Mouse (Mus musculus) large intestine, adult 2 months (tissue): ENCODE results near the gene Gabarapl2. TPM values are rescaled to one million over a fixed set of nuclear protein-coding genes. Genes with fewer than 3 reads are reported as not detected.
A peak's percentile ranks its signal among the peaks of the same experiment; 100 is the strongest.
"Not testable (repeated sequence)": the region's sequence is repeated elsewhere in the genome, so short reads cannot be mapped to it uniquely, and the experiment has no call there.

Experiments
- DNase-seq: peaks from one replicate; pipeline ENCODE4 v3.0.0-alpha.2; 2012; ENCODE audit warnings: low read depth, low spot score
- WGBS: fragments of 180-500 bp; shearing (Covaris S2); methylation state at CpG from one replicate; pipeline ENCODE4 v1.1.7; 2018; 5-methylcytosine and 5-hydroxymethylcytosine counted together
- polyA plus RNA-seq: library from polyadenylated mRNA; depleted of rRNA; stranded (reverse); fragments of >200 nt; gene quantifications from 2 replicates; pipeline ENCODE4 v1.2.3, GENCODE M21; 2012

Gene Gabarapl2
- polyA plus RNA-seq, 1 experiment, result 49.7 TPM

DNA sequence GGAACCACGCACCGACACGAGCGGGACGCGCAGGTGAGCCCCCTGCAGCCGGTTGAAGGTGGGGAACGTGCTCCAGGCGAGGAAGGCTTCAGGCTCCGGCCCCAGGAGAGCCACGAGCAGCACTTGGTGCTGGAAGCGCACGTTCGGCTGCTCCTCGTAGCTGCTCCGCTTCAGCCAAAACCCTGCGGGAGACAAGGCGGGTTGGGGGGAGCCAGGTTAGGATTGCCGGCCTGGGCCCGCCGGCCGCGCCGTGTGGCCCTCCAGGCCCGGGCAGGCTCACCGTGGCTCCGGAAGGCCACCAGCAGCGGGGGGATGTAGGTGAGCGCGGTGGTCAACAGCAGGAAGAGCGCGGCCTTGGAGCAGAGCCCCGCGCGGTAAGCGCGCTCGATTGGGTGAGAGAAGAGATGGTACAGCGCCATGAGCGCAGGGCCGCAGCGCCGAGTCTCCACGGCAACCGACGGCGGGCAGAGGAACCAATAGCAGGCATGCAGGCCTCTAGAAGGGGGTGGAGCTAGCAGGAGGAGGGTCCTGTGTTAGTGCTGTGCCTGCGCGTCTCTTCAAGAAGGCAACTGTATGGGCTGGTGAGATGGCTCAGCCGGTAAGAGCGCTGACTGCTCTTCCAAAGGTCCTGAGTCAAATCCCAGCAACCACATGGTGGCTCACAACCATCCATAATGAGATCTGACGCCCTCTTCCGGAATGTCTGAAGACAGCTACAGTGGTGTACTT lies 7.0 kb upstream of the Gabarapl2 start, which contains the start of gene Tmem231:
Tmem231 (minus strand) TSS at position 534 of the 729 bp plus-strand sequence.
- 1% methylated on average over 53 of the region's 53 CpGs for whole genome bisulfite sequencing
- DNase-seq, result no peak

DNA sequence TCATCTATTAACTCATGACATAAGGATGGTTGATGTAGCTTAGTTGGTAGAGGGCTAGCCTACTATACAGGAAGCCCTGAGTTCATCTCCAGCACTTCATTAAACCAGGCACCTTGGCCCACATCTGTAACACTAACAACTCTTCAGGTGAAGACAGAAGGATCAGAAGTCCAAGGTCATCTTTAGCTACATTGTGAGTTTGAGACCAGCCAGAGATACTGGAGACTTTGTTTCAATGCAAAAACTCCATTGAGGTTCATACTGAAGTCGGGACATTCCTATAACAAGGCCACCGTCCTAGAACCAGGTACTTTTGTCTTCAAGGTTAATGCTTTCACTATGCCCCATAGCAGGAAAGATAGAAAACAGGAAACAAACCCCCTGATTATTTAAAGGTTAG lies 6.3 kb upstream of the Gabarapl2 start:
- no peak for DNase-seq
- WGBS, result 83% methylated on average over 2 of the region's 2 CpGs

- DNase-seq, result no peak
- WGBS, result 65% methylated on average over 3 of the region's 3 CpGs
Observed at GRCm38 (mm10) chr8:111937184-111937583, 3.3 kb upstream of the Gabarapl2 start.

GRCm38 (mm10) chr8:111938076-111938985 lies 2.2 kb upstream of the Gabarapl2 start:
- WGBS, result 85% methylated on average over 9 of the region's 9 CpGs
- DNase-seq, result not testable (repeated sequence)

- DNase-seq, result peak; percentile 84
- 5% methylated on average over 10 of the region's 10 CpGs for WGBS
Observed at GRCm38 (mm10) chr8:111939516-111940142, 874 bp upstream of the Gabarapl2 start.

DNA sequence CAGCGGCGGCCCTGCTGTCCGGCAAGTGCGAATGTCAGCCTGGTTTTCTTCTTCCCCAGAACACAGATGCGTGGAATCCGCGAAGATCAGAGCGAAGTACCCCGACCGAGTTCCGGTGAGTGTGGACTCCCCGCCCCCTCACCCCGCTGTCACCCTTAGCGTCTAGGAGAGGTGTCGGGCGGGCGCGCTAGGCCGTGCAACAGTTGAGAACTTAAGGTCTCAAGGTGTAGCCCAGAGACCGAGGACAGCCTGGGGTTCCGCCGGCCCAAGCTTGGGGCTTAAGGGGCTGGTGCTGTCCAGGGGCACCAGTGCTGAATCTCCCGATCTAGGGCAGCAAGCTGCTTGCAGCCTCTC lies 575 bp downstream of the Gabarapl2 start:
- no peak for DNase-seq
- under 1% methylated on average over 23 of the region's 23 CpGs for WGBS

GRCm38 (mm10) chr8:111943544-111943943 lies 3.0 kb downstream of the Gabarapl2 start:
- WGBS, result 73% methylated on average over 2 of the region's 2 CpGs
- DNase-seq, result no peak

GRCm38 (mm10) chr8:111947144-111947543 lies 6.6 kb downstream of the Gabarapl2 start:
- DNase-seq, result no peak
- 91% methylated on average over 2 of the region's 2 CpGs for WGBS

DNA sequence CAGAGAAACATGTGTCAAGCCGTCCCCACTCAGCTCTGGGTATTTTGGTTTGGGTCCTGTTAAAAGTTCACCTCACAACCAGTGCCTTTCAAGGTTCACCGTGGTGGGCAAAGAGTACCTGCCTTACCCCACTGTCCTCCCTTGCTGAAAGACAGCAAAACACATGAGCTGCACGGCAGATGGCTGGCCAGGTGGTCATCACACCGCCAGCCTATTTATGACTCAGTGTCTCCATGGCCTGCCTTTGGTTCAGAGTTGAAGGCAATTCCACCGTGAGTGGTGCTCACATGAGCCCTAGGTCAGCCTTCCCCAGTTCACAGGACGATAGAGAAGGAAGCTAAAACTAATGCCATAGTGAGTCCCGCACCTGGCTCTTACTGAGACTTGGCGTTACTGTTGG lies 7.5 kb downstream of the Gabarapl2 start:
- DNase-seq, result no peak
- WGBS, result 88% methylated on average over 8 of the region's 8 CpGs

DNA sequence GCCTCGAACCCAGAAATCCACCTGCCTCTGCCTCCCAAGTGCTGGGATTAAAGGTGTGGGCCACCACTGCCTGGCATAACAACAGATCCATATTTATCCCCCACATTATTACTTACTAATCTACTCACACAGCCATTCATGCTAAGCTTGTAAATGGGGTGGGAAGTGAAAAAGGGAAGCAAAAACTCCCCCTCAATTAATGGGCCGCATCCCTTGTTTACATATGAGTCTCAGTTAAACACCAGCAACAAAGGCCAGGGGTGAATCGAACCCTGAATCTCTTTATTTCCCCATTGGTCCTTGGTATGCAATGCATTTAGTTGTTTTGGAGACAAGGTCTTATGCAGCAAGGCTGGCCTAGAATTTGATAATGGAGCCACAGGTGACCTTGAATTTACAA lies 10.3 kb downstream of the Gabarapl2 start:
- WGBS, result 78% methylated on average over 3 of the region's 3 CpGs
- no peak for DNase-seq

GRCm38 (mm10) chr8:111951317-111951716 lies 10.8 kb downstream of the Gabarapl2 start:
- no peak for DNase-seq

DNA sequence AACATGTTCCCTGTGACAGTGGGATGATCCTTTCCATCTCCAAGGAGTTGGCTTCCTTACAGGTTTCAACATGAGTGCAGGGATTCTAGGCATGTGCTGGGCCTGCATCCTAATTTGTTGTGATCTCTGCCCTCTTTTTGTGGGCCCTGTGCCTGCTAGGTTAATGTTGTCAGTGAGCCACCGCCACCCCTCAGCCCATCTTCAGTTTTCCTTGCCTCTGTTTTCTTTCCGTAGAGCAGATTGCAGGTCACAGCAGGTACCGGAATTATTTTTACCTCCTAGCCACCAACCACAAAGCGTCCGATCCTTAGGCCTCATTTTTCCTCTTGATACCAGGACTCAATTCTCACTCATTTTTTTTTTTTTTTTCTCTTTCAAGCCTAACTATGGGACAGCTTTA lies 11.4 kb downstream of the Gabarapl2 start:
- no peak for DNase-seq
- 99% methylated on average over 5 of the region's 5 CpGs for WGBS

More at GRCm38 (mm10) chr8:111951317-111951716, 10.8 kb downstream of the Gabarapl2 start:
- WGBS, result 97% methylated on average over 7 of the region's 7 CpGs

DNA sequence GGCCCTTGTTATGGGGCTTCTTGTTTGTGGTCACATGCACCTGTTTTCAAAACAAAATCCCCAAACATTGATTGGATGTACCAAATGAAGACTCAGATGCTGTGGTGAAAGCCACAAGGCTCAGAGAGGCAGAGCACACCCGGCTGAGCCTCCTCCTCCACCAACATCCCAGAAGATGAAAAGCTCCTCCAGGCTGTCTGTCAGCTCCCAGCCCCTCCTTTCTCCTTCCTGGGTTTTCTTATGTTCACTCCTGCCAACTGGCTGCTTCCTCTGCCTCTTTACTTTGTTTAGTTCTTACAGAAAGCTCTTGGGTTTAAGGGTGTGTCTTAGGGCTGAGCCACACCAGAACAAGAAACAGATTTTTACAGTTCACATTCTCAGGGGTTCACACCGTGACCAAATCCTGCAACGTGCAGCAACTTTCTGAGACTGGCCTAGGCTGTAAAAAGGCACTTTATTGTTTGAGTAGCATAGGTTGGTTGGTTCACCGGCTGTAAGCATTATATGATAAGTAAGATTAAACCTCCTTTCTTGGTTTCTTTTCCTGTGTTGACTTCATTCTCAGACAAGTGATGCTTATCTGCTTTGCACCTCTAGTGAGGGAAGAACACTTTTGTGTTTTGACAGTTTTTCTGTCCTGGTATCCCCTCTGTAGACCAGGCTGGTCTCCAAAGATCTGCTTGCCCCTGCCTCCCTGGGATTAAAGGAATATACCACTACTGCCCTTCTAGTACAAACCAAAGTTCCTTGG lies 14.5 kb downstream of the Gabarapl2 start:
- 45% methylated on average over 4 of the region's 4 CpGs for WGBS
- no peak for DNase-seq

DNA sequence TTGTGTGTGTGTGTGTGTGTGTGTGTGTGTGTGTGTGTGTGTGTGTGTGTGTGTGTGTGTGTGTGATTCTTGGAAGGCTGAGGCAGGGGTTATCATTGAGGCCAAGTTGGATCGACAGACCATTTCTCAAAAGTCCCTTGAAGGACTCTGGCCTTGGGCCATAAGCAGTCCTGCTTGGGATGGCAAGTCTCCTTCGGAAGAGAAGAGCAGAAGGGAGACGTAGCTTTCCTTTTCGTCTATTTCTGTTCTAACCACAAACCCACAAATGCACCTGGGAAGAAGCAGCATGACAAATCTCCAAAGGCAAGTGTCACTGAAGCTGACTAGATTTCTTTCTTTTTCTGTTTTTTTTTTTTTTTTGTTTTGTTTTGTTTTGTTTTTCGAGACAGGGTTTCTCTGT lies 15.4 kb downstream of the Gabarapl2 start:
- WGBS, result 88% methylated on average over 5 of the region's 5 CpGs
- no peak for DNase-seq

DNA sequence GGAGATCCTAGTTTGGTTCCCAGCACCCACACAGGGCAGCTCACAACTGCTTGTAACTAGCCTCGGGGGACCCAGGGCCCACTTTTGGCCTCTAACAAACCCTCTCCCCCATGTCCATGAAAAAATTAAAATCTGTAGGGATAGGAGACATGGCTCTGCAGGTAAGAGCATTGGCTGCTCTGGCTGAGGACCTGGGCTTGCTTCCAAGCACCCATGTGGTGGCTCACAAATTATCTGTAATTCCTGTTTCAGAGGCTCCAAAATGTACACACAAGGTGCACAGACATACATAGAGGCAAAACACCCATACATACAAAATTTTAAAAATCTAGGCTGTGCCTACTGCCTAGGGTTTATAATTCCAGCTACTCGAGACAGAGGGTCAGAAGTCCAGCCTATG lies 16.7 kb downstream of the Gabarapl2 start:
- no peak for DNase-seq
- 94% methylated on average over 2 of the region's 2 CpGs for WGBS

GRCm38 (mm10) chr8:111960591-111961321 lies 20.3 kb downstream of the Gabarapl2 start:
- 78% methylated on average over 15 of the region's 15 CpGs for WGBS
- DNase-seq, result no peak

DNA sequence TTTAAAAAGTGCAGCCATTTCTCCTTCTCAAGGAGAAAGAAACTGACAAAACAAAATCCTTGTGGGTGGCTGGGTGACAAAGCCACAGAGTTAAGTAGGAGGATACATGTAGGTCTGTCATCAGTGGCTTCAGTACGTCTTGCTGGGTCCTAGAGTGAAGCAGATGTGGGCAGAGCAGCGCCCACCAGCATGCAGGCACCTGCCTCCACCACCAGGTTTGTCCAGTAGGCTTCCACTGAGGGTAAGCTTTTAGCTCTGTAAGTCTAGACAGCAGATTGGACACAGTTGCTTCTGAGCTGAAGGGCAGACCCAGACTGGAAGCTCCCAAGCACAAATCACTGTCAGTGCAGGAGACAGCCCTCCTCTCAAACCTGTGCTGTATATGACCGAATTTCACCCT lies 20.8 kb downstream of the Gabarapl2 start:
- DNase-seq, result no peak
- 84% methylated on average over 3 of the region's 3 CpGs for WGBS

DNA sequence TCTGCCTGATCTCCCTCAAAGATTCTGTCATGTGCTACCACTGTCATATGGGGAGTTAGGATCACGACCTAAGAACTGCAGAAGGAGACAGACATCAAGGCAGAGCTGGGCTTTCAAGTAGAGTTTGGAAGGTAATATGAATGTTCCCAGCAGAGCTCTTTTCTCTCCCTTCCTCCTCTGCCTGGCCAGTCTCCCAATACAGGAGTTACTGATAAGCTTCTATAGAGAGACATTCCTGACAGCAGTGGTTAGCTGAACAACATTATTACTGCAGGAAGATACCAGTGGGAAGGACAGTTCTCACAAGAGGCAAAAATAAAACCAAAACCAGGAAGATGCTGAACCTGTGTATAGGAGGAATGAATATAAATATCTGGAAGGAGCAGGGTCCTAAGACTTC lies 22.1 kb downstream of the Gabarapl2 start:
- 63% methylated on average over 1 of the region's 1 CpGs for whole genome bisulfite sequencing

DNA sequence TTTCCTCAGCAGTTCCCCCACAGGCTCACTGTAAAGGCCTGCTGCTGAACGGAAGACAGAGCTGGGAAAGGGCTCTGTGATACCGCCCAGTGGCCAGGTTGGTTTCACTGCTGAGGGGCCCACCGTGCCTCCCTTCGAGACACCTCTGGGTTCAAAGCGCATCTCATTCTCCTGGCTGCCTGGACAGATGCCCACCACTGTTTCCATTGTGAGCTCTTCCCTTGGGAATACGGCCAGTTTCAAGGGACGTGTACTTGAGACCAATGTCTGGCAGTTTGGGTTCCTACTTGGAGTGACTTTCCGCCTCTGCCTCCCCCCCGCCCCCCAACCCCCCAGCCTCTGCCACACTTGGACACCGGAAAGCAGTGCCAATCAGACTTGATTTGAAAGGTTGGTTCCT lies 22.6 kb downstream of the Gabarapl2 start:
- DNase-seq, result no peak
- WGBS, result 82% methylated on average over 10 of the region's 10 CpGs

More for the DNA sequence above, 22.1 kb downstream of the Gabarapl2 start:
- DNase-seq, result no peak
